Mouse (Mus musculus): ENCODE measurements around the gene Prrc2b.

Prrc2b gene

DNA sequence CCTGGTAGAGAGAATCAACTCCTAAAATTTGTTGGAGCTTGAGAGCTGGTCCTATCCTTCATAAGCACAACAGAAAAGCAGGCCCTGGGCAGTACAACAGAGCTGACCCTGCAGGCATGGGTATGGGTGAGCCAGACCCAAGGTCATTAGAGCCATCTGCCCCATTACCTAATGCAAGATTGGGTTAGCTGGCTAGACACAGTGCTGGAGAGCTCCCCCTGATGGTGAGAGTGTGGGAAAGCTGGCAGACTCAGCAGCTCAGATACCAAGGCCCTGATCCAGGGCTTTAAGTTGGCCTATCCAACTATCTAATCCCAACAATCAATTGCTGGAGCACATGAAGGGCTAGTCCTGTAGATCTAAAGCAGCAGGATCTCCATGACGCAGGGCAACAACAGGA, 131.8 kb downstream of the Prrc2b start:
- peak; percentile 32 for DNase-seq (ENCODE audit: low spot score)

DNA sequence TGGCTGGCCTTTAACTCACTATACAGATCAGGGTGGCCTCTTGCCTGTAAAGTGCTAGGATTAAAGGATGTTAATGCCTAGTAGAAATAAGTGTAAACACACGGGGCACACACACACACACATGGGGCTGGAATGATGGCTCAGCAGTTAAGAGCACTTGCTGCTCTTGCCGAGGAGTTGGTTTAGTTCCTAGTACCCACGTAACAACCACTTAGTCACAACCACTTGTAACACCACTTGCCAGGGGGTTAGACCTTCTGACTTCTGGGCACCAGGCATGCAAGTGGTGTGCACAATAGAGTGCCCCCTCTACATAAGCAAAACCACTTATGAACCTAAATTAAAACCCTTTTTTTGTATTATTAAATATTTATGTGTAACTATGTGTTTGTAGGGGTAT, 133.1 kb downstream of the Prrc2b start:
- no peak for DNase-seq (ENCODE audit: low spot score)

All from spleen, adult 12 weeks (tissue).